8 mouse cellular contexts compared by ENCODE assay signal in genomic region chr4:139310171-139310898, GRCm38 (mm10). TPM values are rescaled to one million over a fixed set of nuclear protein-coding genes. Genes with fewer than 3 reads are reported as not detected.
A peak's percentile ranks its signal among the peaks of the same experiment; 100 is the strongest.
DNase-seq lines count a peak whose midpoint lies in the region; ATAC-seq lines count a peak whose summit lies in the region.

Gene Pqlc2, minus strand, starts transcription at chr4:139310708.
Gene Akr7a5, plus strand, starts transcription at chr4:139310744.

- DNase-seq in adrenal gland, adult (ENCODE audit: inconsistent age in 2 of 2, low spot score in 1 of 2): peak; percentile 97 to 99
- peak; percentile 96 for DNase-seq in embryo, embryonic 10.5 days (ENCODE audit: low spot score)
- peak; percentile 97 for DNase-seq in gastrocnemius, postnatal 14 days
- DNase-seq in left cerebral cortex, postnatal 10 days (ENCODE audit: extremely low spot score in 1 of 2, low spot score in 2 of 2): peak; percentile 95 to 97
- DNase-seq in right cerebral cortex, postnatal 25 days: peak; percentile 98
- DNase-seq in urinary bladder, postnatal 4 days (ENCODE audit: low spot score in 2 of 2): peak; percentile 96 to 99

- intact Hi-C loops in gastrocnemius, postnatal 14 days (cut with DNase I; ENCODE audit: low total_unique reads): no loop called here
- intact Hi-C loops in left cerebral cortex, postnatal 10 days (cut with DNase I): no loop called here

- ATAC-seq in inflammation-experienced regulatory T-cells, adult 6 months: peak; percentile 81
- peak; percentile 76 for ATAC-seq in megakaryocyte-erythroid progenitor cell, adult 5-6 weeks (replicated peaks; ENCODE audit: low FRiP score, low TSS enrichment, poor library complexity, severe bottlenecking)

RNA-seq across cellular contexts. Expression of gene Pqlc2, which starts in this region (rescaled TPM):
- total RNA-seq in gastrocnemius, postnatal 14 days (2021): 1 to 10 TPM; 6.0 to 6.4 TPM
- polyA plus RNA-seq in inflammation-experienced regulatory T-cells, adult 6 months (2017; shearing (Covaris generic)): 10 to 100 TPM in 1 of 3 experiments, 1 to 10 TPM in 2; 7.6 to 10.0 (median 9.7) TPM
- total RNA-seq in left cerebral cortex, postnatal 10 days (2021): 10 to 100 TPM; 12.6 to 16.6 TPM
- total RNA-seq in megakaryocyte-erythroid progenitor cell, adult 5-6 weeks (2014; fragmentation: Nextera tagmentation): 2.3 and 3.1 TPM in 2 replicates
- total RNA-seq in megakaryocyte-erythroid progenitor cell, adult 5-6 weeks (2017): 4.0 and 6.6 TPM in 2 replicates

RNA-seq across cellular contexts. Expression of gene Akr7a5, which starts in this region (rescaled TPM):
- total RNA-seq in gastrocnemius, postnatal 14 days (2021): 10 to 100 TPM; 34.2 to 37.4 TPM
- polyA plus RNA-seq in inflammation-experienced regulatory T-cells, adult 6 months (2017; shearing (Covaris generic)): 1 to 10 TPM; 5.4 to 7.7 (median 6.8) TPM
- 10 to 100 TPM; 26.7 to 29.6 TPM for total RNA-seq in left cerebral cortex, postnatal 10 days (2021)
- 32.1 and 33.8 TPM in 2 replicates for total RNA-seq in megakaryocyte-erythroid progenitor cell, adult 5-6 weeks (2014; fragmentation: Nextera tagmentation)
- total RNA-seq in megakaryocyte-erythroid progenitor cell, adult 5-6 weeks (2017): 8.8 and 14.8 TPM in 2 replicates

Comparison
In these comparisons a context has a peak if more than half of its experiments do, and no peak if none do; other contexts are left out.
1. Peak in every context shown above with its lines: DNase-seq and ATAC-seq.